Mouse (Mus musculus) kidney, adult 2 months (tissue): ENCODE data around the gene Cmtm3. TPM values are rescaled to one million over a fixed set of nuclear protein-coding genes. Genes with fewer than 3 reads are reported as not detected.
A peak's percentile ranks its signal among the peaks of the same experiment; 100 is the strongest.

Source experiments
- DNase-seq: peaks from one replicate; pipeline ENCODE4 v3.0.0; 2021
- H3K27ac ChIP-seq: fragments of 200-500 bp; 2 replicates; pipeline ENCODE4 v1.5.1; 2012; ENCODE audit warnings: low read depth, low read length, control low read depth, inconsistent platforms; ENCODE audit not compliant: insufficient read depth
- H3K27me3 ChIP-seq: fragments of 200-500 bp; replicated peaks from 2 replicates; pipeline ENCODE4 v1.6.1; 2012; ENCODE audit warnings: mild to moderate bottlenecking, moderate library complexity, low read length, inconsistent platforms; ENCODE audit not compliant: control insufficient read depth, insufficient read depth
- H3K36me3 ChIP-seq: fragments of 200-500 bp; 2 replicates; pipeline ENCODE4 v1.6.1; 2012; ENCODE audit warnings: mild to moderate bottlenecking, moderate library complexity, low read length, inconsistent platforms; ENCODE audit not compliant: control insufficient read depth, insufficient read depth
- H3K4me1 ChIP-seq: fragments of 200-500 bp; 2 replicates; pipeline ENCODE4 v1.6.1; 2011; ENCODE audit warnings: low read length; ENCODE audit not compliant: control insufficient read depth, insufficient read depth
- H3K4me3 ChIP-seq: fragments of 200-500 bp; 2 replicates; pipeline ENCODE4 v1.5.1; 2011; ENCODE audit warnings: mild to moderate bottlenecking, low read depth, low read length, control low read depth; ENCODE audit not compliant: insufficient read depth
- CTCF ChIP-seq: fragments of 200-500 bp; conservative IDR thresholded peaks from 2 replicates; pipeline ENCODE4 v1.5.1; 2011; ENCODE audit warnings: low read depth, mild to moderate bottlenecking, control low read depth, low read length, moderate library complexity, mixed read lengths; ENCODE audit not compliant: insufficient read depth, insufficient read length
- POLR2A ChIP-seq: fragments of 200-500 bp; IDR thresholded peaks from one replicate; pipeline ENCODE4 v1.6.1; 2011; ENCODE audit warnings: low read depth, low read length, control low read depth
- WGBS: fragments of 180-500 bp; shearing (Covaris S2); methylation state at CpG from one replicate; pipeline ENCODE4 v1.1.7; 2018; 5-methylcytosine and 5-hydroxymethylcytosine counted together
- polyA plus RNA-seq: library from polyadenylated mRNA; depleted of rRNA; stranded (reverse); fragments of >200 nt; gene quantifications from 2 replicates; pipeline ENCODE4 v1.2.3, GENCODE M21; 2012

Gene Cmtm3
- polyA plus RNA-seq, 1 experiment: 53.3 TPM

DNA sequence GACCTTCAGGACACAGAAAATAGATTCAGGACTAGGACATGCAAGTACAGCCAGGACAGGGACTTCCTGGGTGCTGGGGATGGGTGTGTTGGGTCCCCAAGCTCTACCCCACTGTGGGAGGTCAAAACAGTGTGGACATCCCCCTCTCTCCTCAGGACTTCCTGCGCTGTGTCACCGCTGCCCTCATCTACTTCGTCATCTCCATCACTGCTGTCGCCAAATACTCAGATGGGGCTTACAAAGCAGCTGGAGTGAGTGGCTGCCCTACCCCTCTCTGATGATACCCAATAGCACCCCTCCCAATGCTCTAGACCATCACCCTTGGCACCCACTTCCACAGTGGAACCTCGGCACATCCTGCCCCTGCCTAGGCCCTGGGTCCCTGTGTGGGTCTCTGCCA lies 5.4 kb downstream of the Cmtm3 start:
- DNase-seq: no peak
- Histone ChIP-seq H3K4me1 (no peaks in the 10 kb centered on the region), H3K36me3 (no peaks in the 10 kb centered on the region), H3K27me3 (no peaks in the 10 kb centered on the region), H3K27ac (no peak overlapping the region), H3K4me3 (no peak overlapping the region)
- TF ChIP-seq POLR2A: no peak
- no peak for TF ChIP-seq CTCF
- 79% methylated on average over 5 of the region's 5 CpGs for WGBS

DNA sequence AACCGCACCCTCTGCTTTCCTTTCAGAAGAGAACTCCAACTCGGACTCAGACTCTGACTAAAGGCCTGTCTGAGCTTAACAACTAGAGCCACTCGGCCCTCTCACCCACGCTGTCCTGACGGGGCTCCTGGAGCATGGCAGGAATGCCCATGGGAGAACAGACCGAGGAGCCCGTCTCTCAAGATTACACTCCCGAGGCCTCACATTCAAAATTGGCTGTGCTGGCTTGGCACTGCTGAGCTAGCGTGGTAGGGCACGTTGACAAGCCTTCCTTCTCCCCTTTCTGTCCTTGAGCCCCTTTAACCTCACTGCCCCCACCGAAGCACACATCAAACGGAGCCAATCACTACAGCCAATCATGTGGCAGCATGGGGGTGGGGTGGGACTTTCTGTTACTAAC lies 7.5 kb downstream of the Cmtm3 start:
- Histone ChIP-seq H3K4me3 (no peak overlapping the region), H3K27me3 (no peaks in the 10 kb centered on the region), H3K4me1 (no peaks in the 10 kb centered on the region), H3K27ac (no peak overlapping the region), H3K36me3 (no peaks in the 10 kb centered on the region)
- 67% methylated on average over 12 of the region's 12 CpGs for WGBS
- TF ChIP-seq POLR2A: no peak
- TF ChIP-seq CTCF: no peak
- DNase-seq: no peak

DNA sequence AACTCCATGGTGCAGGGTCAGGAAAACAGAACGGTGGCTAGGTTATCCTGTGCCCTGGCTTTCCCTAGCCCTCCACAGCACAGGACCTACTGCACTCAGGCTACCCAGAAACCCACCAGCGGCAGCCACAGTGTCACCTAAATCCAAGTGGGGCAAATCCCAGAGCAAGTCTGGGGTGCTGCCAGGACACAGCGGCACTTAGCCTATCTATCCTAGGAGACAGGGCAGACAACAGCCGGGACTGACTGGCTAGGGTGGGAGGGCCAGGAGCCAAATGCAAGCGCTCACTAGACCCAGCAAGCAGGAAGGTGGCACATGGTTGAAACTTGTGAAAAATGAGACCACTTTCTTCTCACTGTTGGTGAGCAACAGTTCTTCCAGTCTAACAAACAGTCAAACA lies 9.8 kb downstream of the Cmtm3 start:
- Histone ChIP-seq H3K4me3 (no peak overlapping the region), H3K27ac (no peak overlapping the region), H3K27me3 (no peaks in the 10 kb centered on the region), H3K36me3 (no peaks in the 10 kb centered on the region), H3K4me1 (no peaks in the 10 kb centered on the region)
- DNase-seq: no peak
- no peak for TF ChIP-seq CTCF
- no peak for TF ChIP-seq POLR2A
- 77% methylated on average over 5 of the region's 5 CpGs for WGBS

DNA sequence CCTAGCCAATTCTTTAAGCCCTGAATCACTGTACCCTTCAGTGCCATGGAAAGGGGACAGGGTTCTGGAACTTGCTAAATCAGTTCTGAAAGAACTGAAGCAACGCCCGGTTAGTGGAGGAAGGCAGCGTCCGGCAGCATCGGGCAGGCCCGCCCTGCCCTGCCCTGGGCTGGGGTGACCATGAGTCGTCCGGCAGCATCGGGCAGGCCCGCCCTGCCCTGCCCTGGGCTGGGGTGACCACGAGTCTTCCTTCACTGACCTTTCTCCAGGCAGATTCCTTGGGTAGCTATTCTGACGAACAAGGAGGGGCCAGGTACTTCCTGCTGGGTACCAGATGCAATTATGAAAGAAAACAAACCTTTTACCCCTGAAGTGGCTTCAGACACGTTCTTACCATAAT lies 10.8 kb downstream of the Cmtm3 start:
- Histone ChIP-seq H3K4me1 (no peaks in the 10 kb centered on the region), H3K27me3 (no peaks in the 10 kb centered on the region), H3K4me3 (no peak overlapping the region), H3K36me3 (peaks cover 1% of the 10 kb centered on the region; the same call in 1 of the 2 replicates), H3K27ac (no peak overlapping the region)
- no peak for DNase-seq
- 69% methylated on average over 13 of the region's 13 CpGs for WGBS
- TF ChIP-seq POLR2A: no peak
- no peak for TF ChIP-seq CTCF

DNA sequence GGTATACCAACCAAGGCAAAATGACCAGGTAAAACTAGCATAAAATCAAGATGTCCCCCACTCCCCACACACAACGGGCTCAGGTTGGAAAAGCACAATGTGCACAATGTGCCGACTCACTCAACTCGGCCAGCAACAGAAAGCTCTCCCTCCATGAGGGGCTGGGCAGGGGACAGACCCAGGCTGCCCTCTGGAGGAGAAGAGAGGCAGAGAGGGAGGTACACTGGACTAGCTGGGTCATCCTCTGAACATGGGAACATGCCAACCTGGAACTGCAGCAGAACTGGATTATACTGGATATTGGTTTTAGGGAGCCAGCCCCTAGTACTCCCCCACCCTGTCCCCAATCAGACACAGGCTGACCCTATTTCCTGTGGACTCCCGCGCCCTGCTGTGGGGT lies 14.0 kb downstream of the Cmtm3 start:
- Histone ChIP-seq H3K27me3 (no peaks in the 10 kb centered on the region), H3K4me3 (no peak overlapping the region), H3K27ac (no peak overlapping the region), H3K36me3 (peaks cover 1% of the 10 kb centered on the region; the same call in 1 of the 2 replicates), H3K4me1 (no peaks in the 10 kb centered on the region)
- no peak for DNase-seq
- TF ChIP-seq CTCF (peak; percentile 29; the same call in 1 of the 2 replicates), POLR2A (no peak)
- 53% methylated on average over 5 of the region's 5 CpGs for WGBS

DNA sequence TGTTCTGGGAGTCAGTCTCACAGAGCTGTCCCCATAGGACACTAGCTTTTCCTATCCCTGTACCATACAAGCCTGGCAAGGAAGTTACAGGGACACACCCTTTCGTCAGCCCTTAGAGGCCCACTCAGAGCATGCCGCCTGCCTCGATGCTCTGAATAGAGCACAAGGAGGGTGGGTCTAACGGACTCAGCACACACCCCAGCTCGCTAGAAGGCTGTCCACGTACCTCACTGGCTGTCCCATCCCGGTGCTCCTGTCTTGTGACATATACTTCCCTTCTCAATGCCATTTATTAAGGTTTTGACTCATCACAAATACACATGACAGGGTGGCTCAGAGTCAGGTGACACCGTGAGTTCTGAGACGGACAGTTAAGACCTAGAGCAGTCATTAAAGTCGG lies 15.3 kb downstream of the Cmtm3 start:
- no peaks in the 10 kb centered on the region for H3K27me3 ChIP-seq
- no peak for TF ChIP-seq CTCF
- no peak for TF ChIP-seq POLR2A
- no peak for DNase-seq
- H3K36me3 ChIP-seq: peaks cover 1% of the 10 kb centered on the region; the same call in 1 of the 2 replicates
- 85% methylated on average over 10 of the region's 10 CpGs for WGBS
- H3K27ac ChIP-seq: no peak overlapping the region
- no peaks in the 10 kb centered on the region for H3K4me1 ChIP-seq
- H3K4me3 ChIP-seq: no peak overlapping the region

DNA sequence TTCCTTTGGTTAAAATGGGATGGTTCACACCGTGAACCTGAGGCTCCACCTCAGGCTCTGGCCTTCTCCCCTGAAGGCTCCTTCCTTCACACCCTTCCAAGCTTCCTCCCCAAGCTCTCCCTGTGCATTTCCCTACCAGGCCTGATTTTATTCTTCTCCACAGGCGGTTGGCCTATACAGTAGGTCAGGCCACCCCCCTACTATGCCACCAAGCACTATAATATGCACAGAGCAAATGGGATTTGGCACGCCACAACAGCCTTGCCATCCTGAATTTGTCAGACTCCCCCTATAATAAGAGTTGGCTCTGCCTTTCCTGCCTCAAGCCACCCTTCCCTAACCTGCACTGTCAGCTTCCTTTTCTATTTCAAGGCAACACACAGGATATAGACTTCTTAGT lies 19.4 kb downstream of the Cmtm3 start:
- no peak overlapping the region for H3K27ac ChIP-seq
- TF ChIP-seq CTCF: no peak
- TF ChIP-seq POLR2A: no peak

More for the DNA sequence above, 19.4 kb downstream of the Cmtm3 start:
- Histone ChIP-seq H3K27me3 (no peaks in the 10 kb centered on the region), H3K4me1 (peaks cover 8% of the 10 kb centered on the region), H3K4me3 (no peak overlapping the region), H3K36me3 (peaks cover 1% of the 10 kb centered on the region; the same call in 1 of the 2 replicates)
- DNase-seq: no peak
- 86% methylated on average over 3 of the region's 3 CpGs for WGBS
